Mouse (Mus musculus) bone marrow macrophage, adult 2 months (primary cell): ENCODE measurements around the gene Nebl.

Experiments used
- CTCF ChIP-seq: IDR thresholded peaks from 2 replicates; pipeline ENCODE4 v1.5.1; 2012; ENCODE audit warnings: low read depth, mild to moderate bottlenecking, low read length, moderate library complexity
- POLR2A ChIP-seq: IDR thresholded peaks from 2 replicates; pipeline ENCODE4 v1.6.1; 2012; ENCODE audit warnings: mild to moderate bottlenecking, low read depth, low read length, borderline replicate concordance

GRCm38 (mm10) chr2:17460434-17460833 lies 270.8 kb downstream of the Nebl start:
- TF ChIP-seq CTCF (no peak), POLR2A (no peak)
